Comparison of ENCODE assay signal across 9 mouse cellular contexts in the genomic region with DNA sequence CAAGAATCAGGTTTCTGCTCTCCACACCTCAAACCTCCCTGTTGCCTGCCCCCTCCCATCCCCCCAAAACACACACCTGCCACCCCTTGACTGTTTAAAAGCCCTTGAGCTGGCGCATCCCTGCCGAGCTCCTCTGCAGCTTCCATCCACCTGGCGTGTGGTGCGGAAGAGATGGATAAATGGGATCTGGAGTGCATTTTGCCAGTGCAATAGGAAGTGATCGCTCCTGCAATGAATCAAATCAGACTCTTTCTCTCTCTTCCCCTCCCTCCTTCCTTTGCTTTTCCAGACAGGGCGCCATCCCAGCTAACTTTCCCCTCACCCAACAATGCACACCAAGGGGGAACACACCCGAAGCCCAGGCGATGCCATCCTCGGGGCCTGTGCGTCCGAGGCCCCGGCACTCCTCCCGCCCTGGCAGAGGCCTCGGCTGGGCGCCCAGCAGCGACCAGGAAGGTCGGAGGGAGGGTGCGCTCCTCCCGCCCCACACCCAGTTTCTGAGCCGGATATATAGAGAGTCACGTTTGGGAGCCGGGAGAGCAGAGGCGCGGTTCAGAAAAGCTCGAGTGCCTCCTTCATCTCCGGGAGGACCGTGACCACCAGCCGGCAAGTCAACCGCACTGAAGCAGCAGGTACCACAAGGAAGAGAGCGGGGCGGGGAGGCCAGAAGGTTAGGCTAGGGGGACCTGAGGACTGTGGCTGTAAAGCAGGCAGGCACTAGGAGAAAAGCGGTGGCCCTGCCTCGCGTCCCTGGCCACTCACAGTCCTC. TPM values are rescaled to one million over a fixed set of nuclear protein-coding genes. Genes with fewer than 3 reads are reported as not detected.
DNase-seq lines count a peak whose midpoint lies in the region; ATAC-seq and TF ChIP-seq lines count a peak whose summit lies in the region.
"Had no signal": no experiment of that assay in that cellular context is flagged by ENCODE, and none has a peak within 500 bp of the region (broad histone marks: within the 10 kb centered on the region; RNA-seq: fewer than 3 reads in every experiment).

A gene (plus strand): TSS at position 379 of the 769 bp plus-strand sequence.

- peak within 1 kb of the TSS; percentile 75 for H3K4me2 ChIP-seq in kidney, postnatal 0 days (ENCODE audit: low read length)
- peak within 1 kb of the TSS; percentile 69 for H3K4me2 ChIP-seq in stomach, postnatal 0 days (replicated peaks; ENCODE audit: low read depth)

- TF ChIP-seq EP300 in stomach, postnatal 0 days (optimal IDR thresholded peaks at IDR 0.05), result no peak

- TF ChIP-seq CTCF in kidney, postnatal 0 days (IDR thresholded peaks at IDR 0.05; ENCODE audit: low read depth), result no peak
- TF ChIP-seq CTCF in stomach, postnatal 0 days (IDR thresholded peaks at IDR 0.05; ENCODE audit: low read depth), result no peak

- WGBS in kidney, postnatal 0 days, result 1% methylated on average over 34 of the region's 34 CpGs
- WGBS in midbrain, embryonic 10.5 days, result 3% methylated on average over 34 of the region's 34 CpGs
- WGBS in stomach, postnatal 0 days, result 6% methylated on average over 34 of the region's 34 CpGs

- H3K27me3 ChIP-seq in kidney, postnatal 0 days (ENCODE audit: insufficient read depth, low read length), result no peaks in the 10 kb centered on the region
- H3K27me3 ChIP-seq in midbrain, embryonic 10.5 days (ENCODE audit: low read depth, poor library complexity, severe bottlenecking), result peaks cover 29% of the 10 kb centered on the region
- no peaks in the 10 kb centered on the region for H3K27me3 ChIP-seq in stomach, postnatal 0 days (ENCODE audit: control insufficient read depth, insufficient read depth, low read length)

- ATAC-seq in kidney, postnatal 0 days (replicated peaks; ENCODE audit: low FRiP score, low read depth), result 0 out of 2 replicates have a peak, but pooled peaks have one; percentile 46
- peak; percentile 79 for ATAC-seq in frontal cortex, adult (ENCODE audit: low TSS enrichment)
- no peak for ATAC-seq in stomach, postnatal 0 days (ENCODE audit: low FRiP score, low TSS enrichment)
- ATAC-seq: Patski had no signal

- no peaks in the 10 kb centered on the region for H3K9me3 ChIP-seq in kidney, postnatal 0 days (replicated peaks; ENCODE audit: low read length)
- H3K9me3 ChIP-seq in midbrain, embryonic 10.5 days (replicated peaks), result no peaks in the 10 kb centered on the region
- H3K9me3 ChIP-seq in stomach, postnatal 0 days (ENCODE audit: control insufficient read depth, low read length), result no peaks in the 10 kb centered on the region

- peak within 1 kb of the TSS; percentile 37 for H3K4me3 ChIP-seq in kidney, postnatal 0 days (replicated peaks; ENCODE audit: low read depth, low read length)
- peak within 1 kb of the TSS; percentile 58 for H3K4me3 ChIP-seq in midbrain, embryonic 10.5 days
- H3K4me3 ChIP-seq in stomach, postnatal 0 days (ENCODE audit: low read depth, low read length), result peak within 1 kb of the TSS; percentile 36

- no peak within 1 kb of the TSS for H3K27ac ChIP-seq in kidney, postnatal 0 days
- peak within 1 kb of the TSS; percentile 59 for H3K27ac ChIP-seq in midbrain, embryonic 10.5 days (replicated peaks)
- H3K27ac ChIP-seq in stomach, postnatal 0 days (replicated peaks), result no peak within 1 kb of the TSS

- H3K9ac ChIP-seq in kidney, postnatal 0 days (ENCODE audit: low read depth, low read length), result peak within 1 kb of the TSS; percentile 44
- peak within 1 kb of the TSS; percentile 52 for H3K9ac ChIP-seq in stomach, postnatal 0 days (ENCODE audit: low read length)

- peak; percentile 39 for DNase-seq in kidney, postnatal 0 days (ENCODE audit: low spot score)
- DNase-seq in kidney, adult 8-10 months, result no peak
- peak; percentile 47 for DNase-seq in cerebellum, adult 8-10 months
- DNase-seq in layer of hippocampus, adult 8-10 months (ENCODE audit: low spot score in 2 of 2), result peak in 1 of 2 experiments; percentile 38
- DNase-seq in midbrain, embryonic 10.5 days (ENCODE audit: low spot score), result peak; percentile 36
- peak; percentile 46 for DNase-seq in stomach, postnatal 0 days (ENCODE audit: low spot score)
- no peak for DNase-seq in gastrocnemius, adult 8-10 months (ENCODE audit: low spot score in 2 of 2)

- 0 out of 2 replicates have a peak, but pooled peaks cover 7% of the 10 kb centered on the region for H3K4me1 ChIP-seq in kidney, postnatal 0 days (replicated peaks; ENCODE audit: insufficient read depth, low read length)
- peaks cover 9% of the 10 kb centered on the region for H3K4me1 ChIP-seq in midbrain, embryonic 10.5 days
- H3K4me1 ChIP-seq in stomach, postnatal 0 days (replicated peaks; ENCODE audit: control insufficient read depth, insufficient read depth), result no peaks in the 10 kb centered on the region

- no peaks in the 10 kb centered on the region for H3K36me3 ChIP-seq in kidney, postnatal 0 days (ENCODE audit: insufficient read depth, low read length)
- no peaks in the 10 kb centered on the region for H3K36me3 ChIP-seq in midbrain, embryonic 10.5 days
- no peaks in the 10 kb centered on the region for H3K36me3 ChIP-seq in stomach, postnatal 0 days (ENCODE audit: control insufficient read depth, insufficient read depth, low read length)

RNA-seq across cellular contexts. Expression of the gene that starts here (rescaled TPM):
- 2.4 and 3.2 TPM in 2 replicates for polyA plus RNA-seq in kidney, postnatal 0 days (2015; fragmentation: Nextera tagmentation; extraction: Ambion mirVana)
- total RNA-seq in layer of hippocampus, adult 8-10 months (2022), result 10 to 100 TPM; 14.8 to 16.8 (median 16.5) TPM
- polyA plus RNA-seq in midbrain, embryonic 10.5 days (2016; fragmentation: Nextera tagmentation; extraction: Ambion mirVana), result 1.9 TPM in 2 replicates
- 30.8 and 31.5 TPM in 2 replicates for polyA plus RNA-seq in stomach, postnatal 0 days (2015; fragmentation: Nextera tagmentation; extraction: Ambion mirVana)
- not detected for total RNA-seq in gastrocnemius, adult 8-10 months (2022)

Comparison
In these comparisons a context has a peak if more than half of its experiments do, and no peak if none do; other contexts are left out.
1. RNA of the gene that starts here (total RNA-seq): 14.8 to 16.8 TPM in layer of hippocampus, adult 8-10 months; not detected in gastrocnemius, adult 8-10 months; every median in the first group is over 10 times any median in the second.
2. DNase-seq: peak in kidney, postnatal 0 days (single experiment), cerebellum, adult 8-10 months (single experiment), midbrain, embryonic 10.5 days (single experiment) and stomach, postnatal 0 days (single experiment); none in kidney, adult 8-10 months (0 of 2) and gastrocnemius, adult 8-10 months (0 of 2).
3. Peak in every context shown above with its lines, with median percentiles within 50 percentile points of each other: H3K4me3 ChIP-seq.